Mouse (Mus musculus): ENCODE measurements at regions not wholly inside any gene's neighbourhood (a gene's known extent, or its start where the extent isn't known, plus 50 kb on each side); places are given as distances from the start of the nearest gene placed in this dataset.

- TF ChIP-seq CTCF (IDR thresholded peaks at IDR 0.05; ENCODE audit: control insufficient read depth, insufficient read depth, insufficient replicate concordance, low read depth, low read length), result no peak
- no peak for TF ChIP-seq POLR2A (IDR thresholded peaks at IDR 0.05; ENCODE audit: control insufficient read depth, low read depth, low read length)
Observed at GRCm38 (mm10) chr16:9139405-9139804, 309.5 kb downstream of the 1810013L24Rik start.

Data from testis, adult 2 months (tissue).